In the genomic region with DNA sequence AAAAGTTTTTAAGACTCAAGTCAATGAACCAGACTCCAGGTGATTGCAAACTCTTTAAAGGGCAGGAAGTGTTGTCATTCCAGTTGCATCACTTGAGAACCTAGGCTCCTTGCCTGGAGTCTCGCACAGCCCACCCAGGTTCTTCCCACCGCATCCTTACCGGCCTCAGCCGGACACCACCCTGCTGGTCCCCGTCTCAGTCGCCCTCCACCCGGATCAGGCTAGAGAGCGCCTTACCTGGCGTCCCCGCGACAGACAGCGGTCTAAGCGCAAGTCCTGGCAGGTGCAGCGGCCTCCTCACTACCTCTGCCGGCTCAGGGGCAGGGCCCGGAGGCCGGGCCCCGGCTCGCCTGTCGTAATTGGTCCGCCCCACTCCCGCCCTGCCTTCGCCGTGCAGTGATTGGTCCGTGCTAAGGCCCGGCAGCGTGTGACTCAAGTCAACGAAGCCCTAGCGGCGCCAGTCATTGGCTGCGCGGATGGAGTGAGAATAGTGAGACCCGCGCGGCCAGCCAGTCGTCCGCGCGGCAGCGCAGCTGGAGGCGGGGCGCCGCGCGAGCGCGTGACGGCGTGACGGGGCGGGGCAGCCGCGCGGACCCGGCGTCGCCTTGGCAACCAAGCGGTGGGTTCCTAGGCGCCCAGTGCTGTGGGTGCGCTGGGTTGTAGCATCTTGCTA, we compare ENCODE assay signal across 8 mouse cellular contexts. TPM values are rescaled to one million over a fixed set of nuclear protein-coding genes. Genes with fewer than 3 reads are reported as not detected.
DNase-seq lines count a peak whose midpoint lies in the region; ATAC-seq and TF ChIP-seq lines count a peak whose summit lies in the region.

A gene (minus strand): TSS at position 522 of the 673 bp plus-strand sequence.

- H3K9me3 ChIP-seq in hindbrain, embryonic 14.5 days (ENCODE audit: control insufficient read depth, low read length): no peaks in the 10 kb centered on the region

- CTCF ChIA-PET in Patski (lab: Charles Lee): no interaction called here

- no peaks in the 10 kb centered on the region for H3K27me3 ChIP-seq in Patski
- H3K27me3 ChIP-seq in hindbrain, embryonic 14.5 days (ENCODE audit: control insufficient read depth, insufficient read depth, low read length): no peaks in the 10 kb centered on the region

- WGBS in hindbrain, embryonic 14.5 days: under 1% methylated on average over 60 of the region's 60 CpGs

- H3K27ac ChIP-seq in hindbrain, embryonic 14.5 days: peak within 1 kb of the TSS; percentile 93

- peak; percentile 86 for DNase-seq in Patski (ENCODE audit: low read depth, low spot score)
- peak; percentile 96 to 97 for DNase-seq in cerebellum, postnatal 14 days
- peak; percentile 87 to 96 for DNase-seq in frontal cortex, postnatal 25 days (ENCODE audit: low spot score in 2 of 2)
- DNase-seq in hindbrain, embryonic 14.5 days (ENCODE audit: low spot score): peak; percentile 97
- peak; percentile 96 to 98 for DNase-seq in layer of hippocampus, postnatal 36 days
- peak; percentile 99 for DNase-seq in lung, postnatal 36 days
- DNase-seq in retina, postnatal 1 day: peak; percentile 99
- peak; percentile 78 to 96 for DNase-seq in urinary bladder, adult 18-20 months (ENCODE audit: low spot score in 2 of 2)

- in situ Hi-C loops in Patski (cut with MboI; ENCODE audit: low pct_unique_long_range_greater_than_20kb): loop anchor here (5.0 to 25.0 kb wide), 3 partner anchors 116 to 1754 kb away; a partner anchor contains a TSS

- peaks cover 23% of the 10 kb centered on the region for H3K36me3 ChIP-seq in hindbrain, embryonic 14.5 days (replicated peaks; ENCODE audit: control insufficient read depth, insufficient read depth)

- TF ChIP-seq CTCF in Patski (IDR thresholded peaks at IDR 0.05): no peak

- H3K4me3 ChIP-seq in hindbrain, embryonic 14.5 days (replicated peaks; ENCODE audit: low read length): peak within 1 kb of the TSS; percentile 87

- ATAC-seq in Patski: peak; percentile 100
- ATAC-seq in hindbrain, embryonic 14.5 days (ENCODE audit: low FRiP score): peak; percentile 100

- peak within 1 kb of the TSS; percentile 80 for H3K9ac ChIP-seq in hindbrain, embryonic 14.5 days

- POLR2A ChIA-PET in Patski (lab: Charles Lee): no interaction called here

- peak within 1 kb of the TSS; percentile 65 for H3K4me2 ChIP-seq in hindbrain, embryonic 14.5 days (replicated peaks)

- H3K4me1 ChIP-seq in hindbrain, embryonic 14.5 days (replicated peaks; ENCODE audit: control insufficient read depth, insufficient read depth, low read length): peaks cover 24% of the 10 kb centered on the region

RNA-seq across cellular contexts. Expression of the gene that starts here (rescaled TPM):
- polyA plus RNA-seq in Patski (2021): 52.9 TPM
- polyA plus RNA-seq in hindbrain, embryonic 14.5 days (2014; fragmentation: Nextera tagmentation; extraction: Ambion mirVana): 180 and 213 TPM in 2 replicates
- total RNA-seq in layer of hippocampus, postnatal 36 days (2021): 10 to 100 TPM; 79.8 to 89.9 TPM

Comparison
In these comparisons a context has a peak if more than half of its experiments do, and no peak if none do; other contexts are left out.
1. Peak in every context shown above with its lines: DNase-seq, ATAC-seq, H3K4me3 ChIP-seq and H3K27ac ChIP-seq.